Mouse (Mus musculus) monocyte, adult 2 months (primary cell): ENCODE data around the gene Nedd1.

Source experiments
- DNase-seq, 2 experiments: peaks; one replicate each; pipeline ENCODE4 v3.0.0; 2022; ENCODE audit warnings: low spot score in 2 of 2, low read depth in 1 of 2

Gene Nedd1

GRCm38 (mm10) chr10:92721771-92722619, at the start of gene Nedd1:
Gene Nedd1 (minus strand): TSS chr10:92722420.
- DNase-seq = peak; percentile 71 to 87

- no peak for DNase-seq
Measured at GRCm38 (mm10) chr10:92754359-92754758, 32.1 kb upstream of the Nedd1 start.

GRCm38 (mm10) chr10:92730339-92730738, 8.1 kb upstream of the Nedd1 start:
- DNase-seq = no peak

- no peak for DNase-seq
Measured at GRCm38 (mm10) chr10:92728723-92729122, 6.5 kb upstream of the Nedd1 start.

- DNase-seq = no peak
Measured at GRCm38 (mm10) chr10:92722620-92722988, 384 bp upstream of the Nedd1 start.

- DNase-seq = no peak
Measured at GRCm38 (mm10) chr10:92699032-92699431, 23.2 kb downstream of the Nedd1 start.

GRCm38 (mm10) chr10:92675056-92675455, 47.2 kb downstream of the Nedd1 start:
- no peak for DNase-seq

GRCm38 (mm10) chr10:92671906-92672305, 50.3 kb downstream of the Nedd1 start:
- no peak for DNase-seq

- DNase-seq = no peak
Measured at GRCm38 (mm10) chr10:92665287-92665686, 56.9 kb downstream of the Nedd1 start.

- no peak for DNase-seq
Measured at GRCm38 (mm10) chr10:92653266-92653665, 69.0 kb downstream of the Nedd1 start.

- DNase-seq = no peak
Measured at GRCm38 (mm10) chr10:92652399-92652920, 69.8 kb downstream of the Nedd1 start.

GRCm38 (mm10) chr10:92651266-92651665, 71.0 kb downstream of the Nedd1 start:
- DNase-seq = no peak

GRCm38 (mm10) chr10:92649096-92649495, 73.1 kb downstream of the Nedd1 start:
- DNase-seq = no peak

GRCm38 (mm10) chr10:92647691-92648090, 74.5 kb downstream of the Nedd1 start:
- DNase-seq = no peak

GRCm38 (mm10) chr10:92643995-92644394, 78.2 kb downstream of the Nedd1 start:
- DNase-seq = no peak

GRCm38 (mm10) chr10:92641032-92641431, 81.2 kb downstream of the Nedd1 start:
- no peak for DNase-seq
